ENCODE assay signal across 26 mouse cellular contexts in genomic region chr3:137823317-137823716, GRCm38 (mm10). TPM values are rescaled to one million over a fixed set of nuclear protein-coding genes. Genes with fewer than 3 reads are reported as not detected.
DNase-seq lines count a peak whose midpoint lies in the region; ATAC-seq and TF ChIP-seq lines count a peak whose summit lies in the region.
"Had no signal": no experiment of that assay in that cellular context is flagged by ENCODE, and none has a peak within 500 bp of the region (broad histone marks: within the 10 kb centered on the region; RNA-seq: fewer than 3 reads in every experiment).

No protein-coding gene starts in this region.

- H3K79me2 ChIP-seq in MEL (ENCODE audit: control insufficient read depth, insufficient read depth, low read length, poor library complexity) = no peaks in the 10 kb centered on the region

- no peak overlapping the region for H3K27ac ChIP-seq in MEL (ENCODE audit: control insufficient read depth, low read depth, low read length)
- no peak overlapping the region for H3K27ac ChIP-seq in intestine, embryonic 15.5 days
- H3K27ac ChIP-seq: embryonic facial prominence, embryonic 13.5 days; forebrain, embryonic 12.5 days; forebrain, embryonic 15.5 days; hindbrain, embryonic 10.5 days; hindbrain, embryonic 13.5 days had no signal

- no peaks in the 10 kb centered on the region; a peak in 1 of 4 replicates for H3K27me3 ChIP-seq in MEL (ENCODE audit: control insufficient read depth in 1 of 2, insufficient read depth in 2 of 2, low read length in 2 of 2)
- no peaks in the 10 kb centered on the region for H3K27me3 ChIP-seq in intestine, embryonic 15.5 days (replicated peaks)
- H3K27me3 ChIP-seq: embryonic facial prominence, embryonic 13.5 days; forebrain, embryonic 12.5 days; forebrain, embryonic 15.5 days; hindbrain, embryonic 13.5 days; Patski had no signal

- intact Hi-C loops in heart, postnatal 25 days (cut with DNase I) = no loop called here

- H3K4me3 ChIP-seq in MEL (ENCODE audit: control insufficient read depth in 1 of 2, insufficient read depth in 1 of 2, low read depth in 2 of 2, low read length in 2 of 2) = no peak overlapping the region
- H3K4me3 ChIP-seq in intestine, embryonic 15.5 days (replicated peaks) = no peak overlapping the region
- H3K4me3 ChIP-seq: embryonic facial prominence, embryonic 13.5 days; erythroblast, embryonic 14.5 days; forebrain, embryonic 12.5 days; forebrain, embryonic 15.5 days; hindbrain, embryonic 10.5 days; hindbrain, embryonic 13.5 days had no signal

- no peak overlapping the region for H3K4me2 ChIP-seq in intestine, embryonic 15.5 days (replicated peaks)
- H3K4me2 ChIP-seq: embryonic facial prominence, embryonic 13.5 days; forebrain, embryonic 12.5 days; forebrain, embryonic 15.5 days; heart, embryonic 11.5 days; hindbrain, embryonic 13.5 days had no signal

- no peaks in the 10 kb centered on the region; a peak in 1 of 4 replicates for H3K4me1 ChIP-seq in MEL (ENCODE audit: control insufficient read depth in 1 of 2, insufficient read depth in 2 of 2, low read length in 2 of 2)
- no peaks in the 10 kb centered on the region for H3K4me1 ChIP-seq in intestine, embryonic 15.5 days (replicated peaks)
- H3K4me1 ChIP-seq: embryonic facial prominence, embryonic 13.5 days; forebrain, embryonic 15.5 days had no signal

- peaks cover 0 to 2% of the 10 kb centered on the region in 2 experiments; a peak in 2 of 4 replicates for H3K36me3 ChIP-seq in MEL (ENCODE audit: control insufficient read depth in 1 of 2, insufficient read depth in 2 of 2, low read length in 2 of 2)
- H3K36me3 ChIP-seq in intestine, embryonic 15.5 days = no peaks in the 10 kb centered on the region
- H3K36me3 ChIP-seq: embryonic facial prominence, embryonic 13.5 days; forebrain, embryonic 12.5 days; forebrain, embryonic 15.5 days; hindbrain, embryonic 10.5 days; hindbrain, embryonic 13.5 days had no signal

- 0 out of 2 replicates have a peak, but pooled peaks have one; percentile 45 for ATAC-seq in common myeloid progenitor, adult 5-6 weeks (replicated peaks; ENCODE audit: low read depth, poor library complexity, severe bottlenecking)
- ATAC-seq in megakaryocyte progenitor cell, adult 5-6 weeks (replicated peaks; ENCODE audit: poor library complexity) = peak; percentile 62
- ATAC-seq in intestine, embryonic 15.5 days = no peak
- ATAC-seq: CD4-positive, CD25-positive, alpha-beta regulatory T cell, adult 4 months; forebrain, embryonic 15.5 days; hindbrain, embryonic 16.5 days; intestine, embryonic 16.5 days; Patski had no signal

- TF ChIP-seq CTCF in MEL (IDR thresholded peaks at IDR 0.05 in 2 of 3, conservative IDR thresholded peaks at IDR 0.05 in 1 of 3; ENCODE audit: control insufficient read depth in 1 of 3, insufficient read depth in 1 of 3, low read depth in 2 of 3, low read length in 3 of 3, poor library complexity in 1 of 3, severe bottlenecking in 1 of 3) = no peak

- H3K9ac ChIP-seq in MEL (ENCODE audit: control insufficient read depth, low read depth, low read length, poor library complexity, severe bottlenecking) = no peak overlapping the region
- no peak overlapping the region for H3K9ac ChIP-seq in intestine, embryonic 15.5 days
- H3K9ac ChIP-seq: embryonic facial prominence, embryonic 13.5 days; forebrain, embryonic 12.5 days; forebrain, embryonic 15.5 days; hindbrain, embryonic 13.5 days had no signal

- H3K9me3 ChIP-seq in MEL (replicated peaks; ENCODE audit: insufficient read depth, low read length) = no peaks in the 10 kb centered on the region
- H3K9me3 ChIP-seq in intestine, embryonic 15.5 days = no peaks in the 10 kb centered on the region
- H3K9me3 ChIP-seq: embryonic facial prominence, embryonic 13.5 days; forebrain, embryonic 12.5 days; forebrain, embryonic 15.5 days; hindbrain, embryonic 10.5 days; hindbrain, embryonic 13.5 days had no signal

- 89% methylated on average over 3 of the region's 3 CpGs for WGBS in intestine, embryonic 15.5 days

- no peak for TF ChIP-seq RAD21 in MEL (IDR thresholded peaks at IDR 0.05; ENCODE audit: low read depth, low read length)

- DNase-seq in MEL (ENCODE audit: low read depth, low spot score) = peak; percentile 25
- no peak for DNase-seq in heart, postnatal 25 days (ENCODE audit: low spot score)
- DNase-seq in layer of hippocampus, adult 11-12 months (ENCODE audit: low spot score) = no peak
- DNase-seq: adrenal gland, adult 8-10 months; adrenal gland, postnatal 25 days; cerebellum, adult 18-20 months; cerebellum, adult 9-10 months; cerebellum, postnatal 14 days; gastrocnemius, postnatal 10 days; gastrocnemius, postnatal 36 days; heart, adult 11 months; heart, postnatal 36 days had no signal

- TF ChIP-seq EP300 in MEL (IDR thresholded peaks at IDR 0.05; ENCODE audit: low read depth in 1 of 2, low read length in 2 of 2) = no peak

- no peak for TF ChIP-seq POLR2A in MEL (IDR thresholded peaks at IDR 0.05; ENCODE audit: control insufficient read depth in 1 of 2, insufficient read depth in 1 of 2, low read depth in 1 of 2, low read length in 2 of 2, poor library complexity in 1 of 2)

TF ChIP-seq in MEL, 35 proteins besides CTCF, POLR2A, EP300 and RAD21:
- no peak for TF ChIP-seq E2F4 (IDR thresholded peaks at IDR 0.05; ENCODE audit: borderline replicate concordance, low read depth, low read length)
- TF ChIP-seq HCFC1 (IDR thresholded peaks at IDR 0.05; ENCODE audit: low read depth, low read length) = no peak
- TF ChIP-seq ZNF384 (IDR thresholded peaks at IDR 0.05; ENCODE audit: low read depth, low read length) = no peak
- no peak for TF ChIP-seq USF1 (IDR thresholded peaks at IDR 0.05; ENCODE audit: low read depth, low read length)
- TF ChIP-seq GABPA (IDR thresholded peaks at IDR 0.05; ENCODE audit: low read depth, low read length) = no peak
- TF ChIP-seq NRF1 (IDR thresholded peaks at IDR 0.05; ENCODE audit: insufficient read depth, low read depth, low read length, poor library complexity, severe bottlenecking) = no peak
- TF ChIP-seq MAX (IDR thresholded peaks at IDR 0.05; ENCODE audit: low read length) = no peak
- no peak for TF ChIP-seq ZMIZ1 (IDR thresholded peaks at IDR 0.05; ENCODE audit: low read depth, low read length)
- TF ChIP-seq MYC (IDR thresholded peaks at IDR 0.05; ENCODE audit: low read depth, low read length) = no peak
- no peak for TF ChIP-seq ELF1 (IDR thresholded peaks at IDR 0.05; ENCODE audit: low read depth, low read length)
- no peak for TF ChIP-seq POLR2AphosphoS5 (IDR thresholded peaks at IDR 0.05; ENCODE audit: borderline replicate concordance, low read depth, low read length)
- no peak for TF ChIP-seq BHLHE40 (IDR thresholded peaks at IDR 0.05; ENCODE audit: borderline replicate concordance, low read depth, low read length)
- no peak for TF ChIP-seq KAT2A (conservative IDR thresholded peaks at IDR 0.05; ENCODE audit: low read depth, low read length)
- no peak for TF ChIP-seq TCF12 (IDR thresholded peaks at IDR 0.05; ENCODE audit: low read depth, low read length)
- TF ChIP-seq TBP (IDR thresholded peaks at IDR 0.05; ENCODE audit: low read depth, low read length) = no peak
- no peak for TF ChIP-seq GATA1 (IDR thresholded peaks at IDR 0.05; ENCODE audit: low read depth, low read length)
- no peak for TF ChIP-seq POLR2AphosphoS2 (IDR thresholded peaks at IDR 0.05; ENCODE audit: low read length)
TF ChIP-seq in MEL: peak in this region for 0.

RNA-seq across cellular contexts. Expression of gene H2afz, which starts 41.0 kb away (rescaled TPM):
- total RNA-seq in MEL (2012; rRNA removed) = 1,732 and 2,078 TPM in 2 replicates
- 1,000 to 10,000 TPM; 1,006 to 3,472 TPM for polyA plus RNA-seq in MEL (2012; ENCODE audit: insufficient read depth in 1 of 2, insufficient read length in 2 of 2, low read depth in 1 of 2, low replicate concordance in 2 of 2, missing spikeins in 1 of 2)
- 741 and 1,055 TPM in 2 replicates for total RNA-seq in common myeloid progenitor, adult 5-6 weeks (2017)
- total RNA-seq in megakaryocyte progenitor cell, adult 5-6 weeks (2015) = 1,493 and 1,629 TPM in 2 replicates
- 1,461 and 1,542 TPM in 2 replicates for total RNA-seq in megakaryocyte progenitor cell, adult 5-6 weeks (2017)
- total RNA-seq in heart, postnatal 25 days (2021) = 10 to 100 TPM; 58.3 to 61.6 TPM
- polyA plus RNA-seq in intestine, embryonic 15.5 days (2015; fragmentation: Nextera tagmentation; extraction: Ambion mirVana) = 1,494 and 1,747 TPM in 2 replicates

RNA-seq across cellular contexts. Expression of gene Dnajb14, which starts 44.2 kb away (rescaled TPM):
- 4.2 and 4.4 TPM in 2 replicates for total RNA-seq in MEL (2012; rRNA removed)
- polyA plus RNA-seq in MEL (2012; ENCODE audit: insufficient read depth in 1 of 2, insufficient read length in 2 of 2, low read depth in 1 of 2, low replicate concordance in 2 of 2, missing spikeins in 1 of 2) = 1 to 10 TPM in 1 of 2 experiments, not detected in 1; 6.1 TPM
- 7.4 and 8.5 TPM in 2 replicates for total RNA-seq in common myeloid progenitor, adult 5-6 weeks (2017)
- 4.5 and 7.3 TPM in 2 replicates for total RNA-seq in megakaryocyte progenitor cell, adult 5-6 weeks (2015)
- 5.4 and 6.2 TPM in 2 replicates for total RNA-seq in megakaryocyte progenitor cell, adult 5-6 weeks (2017)
- total RNA-seq in heart, postnatal 25 days (2021) = 10 to 100 TPM; 10.7 to 10.8 TPM
- 13.5 and 14.0 TPM in 2 replicates for polyA plus RNA-seq in intestine, embryonic 15.5 days (2015; fragmentation: Nextera tagmentation; extraction: Ambion mirVana)

Comparison
In these comparisons a context has a peak if more than half of its experiments do, and no peak if none do; other contexts are left out.
1. RNA of gene H2afz, which starts 41.0 kb away (total RNA-seq): 1,732 to 2,078 TPM in MEL, 1,461 to 1,629 TPM in megakaryocyte progenitor cell, adult 5-6 weeks and 741 to 1,055 TPM in common myeloid progenitor, adult 5-6 weeks; 58.3 to 61.6 TPM in heart, postnatal 25 days; every median in the first group is over 10 times any median in the second.